Mouse (Mus musculus): ENCODE measurements around the gene 4931414P19Rik. TPM values are rescaled to one million over a fixed set of nuclear protein-coding genes. Genes with fewer than 3 reads are reported as not detected.

4931414P19Rik gene
- polyA plus RNA-seq, 1 experiment from 2014 or later: 8.3 TPM

DNA sequence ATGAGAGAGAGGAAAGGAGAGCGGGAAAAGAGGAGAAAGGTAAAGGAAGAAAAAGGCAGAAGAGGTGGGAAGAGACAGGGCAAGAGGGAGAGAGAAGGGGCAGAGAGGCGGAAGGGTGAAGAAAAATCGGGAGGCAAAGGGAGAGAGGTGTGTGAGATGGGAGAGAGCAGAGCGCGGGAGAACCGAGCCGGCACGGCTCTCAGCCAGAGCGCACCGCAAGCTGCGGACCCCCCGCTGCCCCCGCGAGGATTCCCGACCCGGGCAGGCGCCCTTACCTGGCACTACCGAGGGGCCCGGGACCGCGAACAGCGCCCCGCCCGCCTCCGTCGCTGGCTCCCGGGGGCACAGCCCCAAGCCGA lies 35.1 kb upstream of the 4931414P19Rik start, which contains the start of gene Gm17606:
Gene Gm17606 (plus strand): TSS at position 7 of the 359 bp plus-strand sequence.
- Histone ChIP-seq H3K4me3 (peak within 1 kb of the TSS; percentile 84), H3K27me3 (ENCODE audit: insufficient read depth, poor library complexity, severe bottlenecking) (no peaks in the 10 kb centered on the region), H3K9me3 (no peaks in the 10 kb centered on the region), H3K4me1 (peaks cover 36% of the 10 kb centered on the region), H3K36me3 (peaks cover 68% of the 10 kb centered on the region), H3K27ac (peak within 1 kb of the TSS; percentile 91)
- DNase-seq (ENCODE audit: low spot score): no peak
- WGBS: 1% methylated on average over 28 of the region's 28 CpGs

DNA sequence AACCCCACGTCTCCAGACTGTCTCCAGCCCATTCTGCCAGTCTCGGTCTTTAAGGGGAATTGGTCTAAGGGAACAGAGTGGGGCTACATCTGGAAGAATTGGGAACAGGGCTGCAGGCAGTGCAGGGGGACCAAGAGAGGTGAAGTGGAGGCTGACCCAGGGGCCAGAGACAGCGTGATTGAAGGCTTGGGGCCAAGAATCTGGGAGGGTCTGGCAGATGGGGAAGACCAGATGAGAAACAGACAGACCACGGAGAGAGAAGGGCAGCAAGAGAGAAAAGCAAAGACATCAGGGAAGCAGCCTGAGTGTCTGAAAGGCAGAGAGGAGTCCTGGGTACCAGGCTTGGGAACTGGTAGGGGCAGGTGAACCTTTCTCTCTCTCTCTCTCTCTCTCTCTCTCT lies 34.3 kb upstream of the 4931414P19Rik start:
- no peaks in the 10 kb centered on the region for H3K9me3 ChIP-seq
- peak overlapping the region; percentile 84 for H3K4me3 ChIP-seq
- DNase-seq (ENCODE audit: low spot score): no peak
- H3K27ac ChIP-seq: peak overlapping the region; percentile 52
- peaks cover 65% of the 10 kb centered on the region for H3K36me3 ChIP-seq
- no peaks in the 10 kb centered on the region for H3K27me3 ChIP-seq (ENCODE audit: insufficient read depth, poor library complexity, severe bottlenecking)
- peaks cover 36% of the 10 kb centered on the region for H3K4me1 ChIP-seq
- 32% methylated on average over 4 of the region's 4 CpGs for WGBS

DNA sequence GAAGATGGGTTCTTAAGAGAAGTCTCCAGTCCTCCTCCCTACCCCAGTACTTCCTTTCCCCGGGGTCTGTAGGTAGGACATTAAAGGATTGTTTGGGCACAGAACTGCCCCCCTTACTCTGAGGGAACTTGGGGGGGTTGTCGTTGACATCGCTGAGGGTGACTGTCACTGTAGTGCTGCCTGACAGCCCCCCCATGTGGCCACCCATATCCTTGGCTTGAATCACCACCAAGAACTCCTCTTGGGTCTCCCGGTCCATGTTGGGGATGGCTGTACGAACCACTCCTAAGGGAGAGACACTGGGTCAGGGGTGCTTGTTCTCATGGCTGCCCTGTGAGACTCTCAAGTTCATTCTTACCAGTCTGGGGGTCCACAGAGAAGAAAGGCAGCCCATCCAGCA lies 32.4 kb upstream of the 4931414P19Rik start:
- no peak for DNase-seq (ENCODE audit: low spot score)
- H3K4me1 ChIP-seq: peaks cover 36% of the 10 kb centered on the region
- H3K4me3 ChIP-seq: no peak overlapping the region
- no peaks in the 10 kb centered on the region for H3K9me3 ChIP-seq
- H3K36me3 ChIP-seq: peaks cover 61% of the 10 kb centered on the region
- WGBS: 70% methylated on average over 5 of the region's 5 CpGs
- no peak overlapping the region for H3K27ac ChIP-seq
- no peaks in the 10 kb centered on the region for H3K27me3 ChIP-seq (ENCODE audit: insufficient read depth, poor library complexity, severe bottlenecking)

DNA sequence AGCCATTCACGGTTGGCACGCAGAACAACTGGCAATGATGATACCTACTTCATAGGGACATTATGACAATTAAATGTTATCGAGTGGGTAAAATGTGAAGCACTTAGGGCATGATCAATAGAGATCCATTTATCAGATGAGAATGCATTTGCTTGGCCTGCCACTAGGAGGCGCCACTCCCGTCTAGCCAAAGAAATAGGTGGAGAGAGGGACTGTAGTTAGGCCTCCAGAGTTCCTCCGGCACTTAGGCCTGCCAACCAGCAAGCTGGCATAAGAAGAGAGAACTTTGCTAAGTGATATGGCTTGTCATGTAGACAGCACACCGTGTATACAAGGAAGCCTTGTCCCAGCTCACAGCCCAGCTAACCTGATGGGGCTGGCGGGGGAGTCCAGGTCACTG lies 31.2 kb upstream of the 4931414P19Rik start:
- H3K27me3 ChIP-seq (ENCODE audit: insufficient read depth, poor library complexity, severe bottlenecking): no peaks in the 10 kb centered on the region
- H3K4me3 ChIP-seq: no peak overlapping the region
- peaks cover 36% of the 10 kb centered on the region for H3K4me1 ChIP-seq
- WGBS: 47% methylated on average over 8 of the region's 8 CpGs
- H3K36me3 ChIP-seq: peaks cover 63% of the 10 kb centered on the region
- peak; percentile 75 for DNase-seq (ENCODE audit: low spot score)
- H3K27ac ChIP-seq: no peak overlapping the region
- H3K9me3 ChIP-seq: no peaks in the 10 kb centered on the region

DNA sequence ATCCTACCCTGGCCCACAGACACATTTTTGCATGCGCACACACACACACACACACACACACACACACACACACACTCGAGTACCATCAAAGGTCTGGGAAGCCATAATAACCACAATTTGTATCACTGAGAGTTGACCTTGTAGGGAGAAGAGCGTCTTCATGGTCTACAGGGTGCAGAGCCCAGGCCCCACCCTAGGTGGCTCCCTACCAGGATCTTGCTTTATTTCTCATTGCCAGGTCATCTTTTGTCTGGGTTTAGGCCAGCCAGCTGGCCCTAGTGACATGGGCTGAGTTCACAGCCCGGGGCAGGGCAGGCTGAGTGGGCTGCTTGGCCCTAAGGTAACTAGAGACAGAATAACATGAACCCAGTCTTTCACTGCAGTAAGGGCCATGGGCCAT lies 28.4 kb upstream of the 4931414P19Rik start:
- peaks cover 83% of the 10 kb centered on the region for H3K36me3 ChIP-seq
- 84% methylated on average over 4 of the region's 4 CpGs for WGBS
- no peaks in the 10 kb centered on the region for H3K9me3 ChIP-seq
- peaks cover 8% of the 10 kb centered on the region; the same call in 1 of the 2 replicates for H3K4me1 ChIP-seq
- H3K4me3 ChIP-seq: no peak overlapping the region
- DNase-seq (ENCODE audit: low spot score): no peak
- H3K27me3 ChIP-seq (ENCODE audit: insufficient read depth, poor library complexity, severe bottlenecking): no peaks in the 10 kb centered on the region
- H3K27ac ChIP-seq: no peak overlapping the region

DNA sequence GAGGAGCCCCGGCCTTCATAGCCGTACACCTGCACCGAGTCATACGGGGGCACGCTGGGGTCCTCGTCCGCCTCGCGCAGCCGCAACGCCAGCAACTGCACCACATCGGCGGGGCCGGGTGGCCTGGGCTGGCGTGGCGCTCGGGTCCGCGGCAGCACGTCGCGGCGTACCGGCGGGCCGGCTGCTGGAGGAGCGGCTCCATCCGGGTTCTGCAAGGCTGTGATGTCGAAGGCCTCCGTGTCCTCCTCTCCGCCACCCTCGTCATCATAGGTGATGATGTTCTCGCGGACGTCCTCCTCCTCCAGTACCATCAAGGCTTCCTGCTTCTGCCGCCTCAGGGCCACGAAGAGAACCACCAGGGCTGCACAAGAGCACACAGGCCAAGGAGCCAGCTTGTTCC lies 26.5 kb upstream of the 4931414P19Rik start:
- Histone ChIP-seq H3K27ac (no peak overlapping the region), H3K36me3 (peaks cover 66% of the 10 kb centered on the region), H3K4me3 (no peak overlapping the region), H3K27me3 (ENCODE audit: insufficient read depth, poor library complexity, severe bottlenecking) (no peaks in the 10 kb centered on the region), H3K9me3 (no peaks in the 10 kb centered on the region), H3K4me1 (no peaks in the 10 kb centered on the region)
- 87% methylated on average over 37 of the region's 37 CpGs for WGBS
- DNase-seq (ENCODE audit: low spot score): no peak

DNA sequence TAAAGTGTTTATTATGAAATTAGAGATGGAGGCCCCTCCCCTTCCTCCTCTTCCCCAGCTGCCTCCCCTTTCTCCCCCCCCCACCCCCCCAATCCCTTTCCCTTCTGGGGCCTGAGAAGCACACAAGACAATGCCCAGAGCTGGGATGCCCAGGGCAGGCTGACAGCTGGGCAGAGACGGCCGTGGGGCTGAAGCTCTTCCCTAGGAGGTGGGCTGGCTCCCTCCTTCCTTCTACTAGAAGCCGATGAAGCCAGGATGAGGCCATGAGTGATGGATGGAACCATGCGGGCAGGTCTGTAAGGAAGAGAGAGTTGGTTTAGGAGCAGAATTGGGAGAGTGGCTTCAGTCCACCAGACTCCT lies 25.4 kb upstream of the 4931414P19Rik start:
- no peak for DNase-seq (ENCODE audit: low spot score)
- Histone ChIP-seq H3K9me3 (no peaks in the 10 kb centered on the region), H3K27ac (no peak overlapping the region), H3K27me3 (ENCODE audit: insufficient read depth, poor library complexity, severe bottlenecking) (peaks cover under 1% of the 10 kb centered on the region; the same call in 1 of the 2 replicates), H3K4me1 (no peaks in the 10 kb centered on the region), H3K36me3 (peaks cover 56% of the 10 kb centered on the region), H3K4me3 (no peak overlapping the region)
- WGBS: 88% methylated on average over 4 of the region's 4 CpGs

DNA sequence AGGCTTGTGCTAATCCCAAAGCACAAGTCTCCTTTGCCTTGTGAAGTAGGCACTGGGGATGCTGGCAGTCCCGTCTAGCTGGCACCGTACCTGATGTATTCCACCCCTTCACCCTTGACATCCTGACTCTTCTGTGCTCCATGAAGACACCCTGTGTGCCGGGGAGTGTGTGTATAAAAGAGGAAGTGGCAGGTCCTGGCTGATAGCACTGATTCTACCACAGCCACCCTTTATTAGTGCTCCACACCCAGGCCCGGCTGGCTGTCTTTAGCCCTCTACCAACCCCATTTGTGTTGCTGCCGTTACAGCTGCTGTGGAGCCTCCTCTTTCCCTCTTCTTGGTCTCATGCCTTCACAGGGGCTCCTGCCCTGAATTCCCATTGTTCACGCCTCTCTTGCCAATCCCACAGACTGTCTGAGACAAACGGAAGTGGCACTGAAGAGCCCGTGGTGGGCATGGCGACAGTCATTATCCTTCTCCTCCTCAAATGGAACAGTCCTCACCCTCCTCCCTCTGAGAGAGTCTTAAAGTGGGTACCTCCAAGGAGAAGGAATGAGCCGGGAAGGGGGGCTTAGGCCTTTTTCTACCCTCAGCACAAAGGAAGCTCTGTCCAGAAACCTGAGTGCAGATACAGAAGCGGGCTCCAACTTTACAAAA lies 24.9 kb upstream of the 4931414P19Rik start:
- Histone ChIP-seq H3K4me1 (no peaks in the 10 kb centered on the region), H3K27ac (no peak overlapping the region), H3K9me3 (no peaks in the 10 kb centered on the region), H3K36me3 (peaks cover 51% of the 10 kb centered on the region), H3K27me3 (ENCODE audit: insufficient read depth, poor library complexity, severe bottlenecking) (peaks cover 5% of the 10 kb centered on the region; the same call in 1 of the 2 replicates), H3K4me3 (no peak overlapping the region)
- whole genome bisulfite sequencing: 87% methylated on average over 11 of the region's 11 CpGs
- no peak for DNase-seq (ENCODE audit: low spot score)

DNA sequence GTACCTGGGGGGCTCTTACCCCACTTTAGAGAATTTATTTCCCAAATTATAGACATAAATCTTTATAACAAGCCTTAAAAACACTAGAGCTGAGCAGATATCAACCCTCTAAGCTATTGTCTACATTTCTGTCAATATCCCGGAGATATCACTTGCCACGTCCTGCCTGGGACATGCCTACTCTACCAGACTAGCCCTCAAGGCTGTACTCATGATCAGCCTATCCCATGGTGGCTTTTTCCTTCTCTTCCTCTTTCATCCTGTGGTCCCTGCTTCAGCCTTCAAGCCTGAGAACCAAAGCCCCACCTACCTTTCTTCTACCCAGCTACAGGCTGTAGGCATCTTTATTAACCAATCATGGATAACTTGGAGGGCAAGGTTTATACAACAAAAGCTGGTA lies 24.0 kb upstream of the 4931414P19Rik start:
- H3K27me3 ChIP-seq (ENCODE audit: insufficient read depth, poor library complexity, severe bottlenecking): peaks cover 14% of the 10 kb centered on the region; the same call in 1 of the 2 replicates
- 81% methylated on average over 2 of the region's 2 CpGs for WGBS
- no peak overlapping the region for H3K27ac ChIP-seq
- H3K9me3 ChIP-seq: no peaks in the 10 kb centered on the region
- H3K4me3 ChIP-seq: no peak overlapping the region
- no peak for DNase-seq (ENCODE audit: low spot score)
- H3K36me3 ChIP-seq: peaks cover 48% of the 10 kb centered on the region
- H3K4me1 ChIP-seq: 0 out of 2 replicates have a peak, but pooled peaks cover 1% of the 10 kb centered on the region

DNA sequence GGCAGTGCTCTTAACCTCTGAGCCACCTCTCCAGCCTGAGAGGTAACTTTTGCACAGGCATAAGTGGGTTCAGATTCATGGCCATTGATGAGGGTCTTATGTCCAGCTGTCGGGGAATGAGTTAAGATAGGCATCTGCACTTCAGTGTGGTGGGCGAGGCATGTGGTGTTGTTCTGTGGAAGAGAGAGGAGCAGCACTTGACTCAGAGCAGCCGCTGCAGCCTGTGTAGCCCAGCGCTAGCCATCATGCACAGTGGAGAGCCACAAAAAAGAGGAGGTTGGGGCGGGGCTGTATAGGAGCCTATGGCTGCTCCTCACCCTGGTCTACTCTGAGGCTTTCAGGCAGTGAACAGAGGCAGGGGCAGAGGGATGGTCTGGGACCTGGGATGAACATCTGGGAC lies 22.3 kb upstream of the 4931414P19Rik start:
- Histone ChIP-seq H3K27ac (no peak overlapping the region), H3K4me1 (0 out of 2 replicates have a peak, but pooled peaks cover 5% of the 10 kb centered on the region), H3K4me3 (no peak overlapping the region), H3K9me3 (no peaks in the 10 kb centered on the region), H3K36me3 (peaks cover 32% of the 10 kb centered on the region), H3K27me3 (ENCODE audit: insufficient read depth, poor library complexity, severe bottlenecking) (peaks cover 17% of the 10 kb centered on the region; the same call in 1 of the 2 replicates)
- 63% methylated on average over 5 of the region's 5 CpGs for whole genome bisulfite sequencing
- DNase-seq (ENCODE audit: low spot score): no peak

DNA sequence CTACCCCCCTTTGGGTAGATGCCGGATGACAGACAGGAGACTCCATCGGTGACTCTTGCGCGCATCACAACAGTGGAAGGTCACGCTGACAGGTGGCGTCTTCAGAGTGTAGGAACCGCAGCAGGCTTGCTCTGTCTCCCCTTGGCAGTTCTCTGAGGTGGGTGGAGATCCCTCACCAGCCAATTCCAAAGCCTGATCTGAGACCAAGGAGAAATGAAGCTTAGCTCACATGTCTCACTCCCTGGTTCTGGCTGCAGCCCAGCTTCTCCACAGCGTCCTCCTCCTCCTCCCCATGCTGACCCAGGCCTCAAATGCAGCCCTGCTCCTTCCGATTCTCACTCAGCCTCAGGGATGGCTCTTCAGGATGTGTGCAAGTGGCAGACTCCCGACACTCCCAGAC lies 19.2 kb upstream of the 4931414P19Rik start:
- no peaks in the 10 kb centered on the region for H3K9me3 ChIP-seq
- 0 out of 2 replicates have a peak, but pooled peaks cover 5% of the 10 kb centered on the region for H3K4me1 ChIP-seq
- 0 out of 2 replicates have a peak overlapping the region, but pooled peaks have one; percentile 12 for H3K27ac ChIP-seq
- H3K27me3 ChIP-seq (ENCODE audit: insufficient read depth, poor library complexity, severe bottlenecking): peaks cover 17% of the 10 kb centered on the region; the same call in 1 of the 2 replicates
- DNase-seq (ENCODE audit: low spot score): no peak
- 67% methylated on average over 10 of the region's 10 CpGs for WGBS
- H3K4me3 ChIP-seq: no peak overlapping the region
- H3K36me3 ChIP-seq: 0 out of 2 replicates have a peak, but pooled peaks cover under 1% of the 10 kb centered on the region

DNA sequence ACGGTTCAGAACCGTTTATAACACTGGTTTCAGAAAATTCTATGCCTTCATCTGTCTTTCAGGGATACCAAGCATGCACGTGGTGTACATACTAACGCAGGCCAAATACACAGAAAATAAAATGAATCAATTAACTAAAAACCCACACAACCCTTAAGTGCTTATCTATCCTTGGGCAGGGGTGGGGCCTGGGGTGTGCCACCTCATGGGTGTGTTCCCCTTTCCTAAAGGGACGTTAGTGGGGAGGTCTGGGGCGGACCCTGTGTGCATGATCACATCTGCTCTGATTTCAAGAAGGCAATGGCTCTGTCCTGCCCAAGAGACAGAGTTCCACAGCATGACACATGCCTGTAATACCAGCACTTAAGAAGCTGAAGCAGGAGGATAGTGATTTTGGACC lies 17.5 kb upstream of the 4931414P19Rik start:
- 80% methylated on average over 6 of the region's 6 CpGs for WGBS
- no peaks in the 10 kb centered on the region for H3K36me3 ChIP-seq
- no peak overlapping the region for H3K4me3 ChIP-seq
- DNase-seq (ENCODE audit: low spot score): no peak
- H3K27ac ChIP-seq: no peak overlapping the region
- peaks cover 17% of the 10 kb centered on the region; the same call in 1 of the 2 replicates for H3K27me3 ChIP-seq (ENCODE audit: insufficient read depth, poor library complexity, severe bottlenecking)
- no peaks in the 10 kb centered on the region for H3K9me3 ChIP-seq
- 0 out of 2 replicates have a peak, but pooled peaks cover 5% of the 10 kb centered on the region for H3K4me1 ChIP-seq

DNA sequence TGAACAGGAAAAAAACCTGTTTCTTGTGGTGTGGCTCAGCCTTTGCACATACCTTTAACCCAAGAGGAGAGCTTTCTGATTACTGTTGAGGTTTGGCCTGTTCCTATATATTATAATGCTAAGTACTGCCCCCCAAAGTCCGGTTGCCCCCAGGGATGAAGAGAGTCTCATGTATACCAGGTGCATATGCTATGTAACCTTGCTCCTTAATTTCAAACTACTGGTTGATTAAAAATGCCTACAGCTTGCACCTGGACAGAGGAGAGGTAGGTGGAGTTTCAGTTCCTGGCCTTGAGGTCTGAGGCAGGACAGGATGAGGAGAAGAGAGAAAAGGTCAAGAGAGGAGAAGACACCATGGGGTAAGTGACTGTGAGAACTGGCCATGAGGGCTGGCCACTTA lies 15.3 kb upstream of the 4931414P19Rik start, which contains the start of gene Psmb11:
Gene Psmb11 (plus strand): TSS at position 301 of the 400 bp plus-strand sequence.
- peaks cover 16% of the 10 kb centered on the region; the same call in 1 of the 2 replicates for H3K27me3 ChIP-seq (ENCODE audit: insufficient read depth, poor library complexity, severe bottlenecking)
- H3K9me3 ChIP-seq: no peaks in the 10 kb centered on the region
- DNase-seq (ENCODE audit: low spot score): no peak
- H3K4me3 ChIP-seq: no peak within 1 kb of the TSS
- no peak within 1 kb of the TSS for H3K27ac ChIP-seq
- H3K4me1 ChIP-seq: peaks cover 14% of the 10 kb centered on the region; the same call in 1 of the 2 replicates
- H3K36me3 ChIP-seq: peaks cover 5% of the 10 kb centered on the region
- 94% methylated on average over 1 of the region's 1 CpGs for WGBS
